24 mouse cellular contexts compared by ENCODE assay signal in genomic region chr6:52917471-52917870, GRCm38 (mm10).
DNase-seq lines count a peak whose midpoint lies in the region; ATAC-seq lines count a peak whose summit lies in the region.
"Had no signal": no experiment of that assay in that cellular context is flagged by ENCODE, and none has a peak within 500 bp of the region (broad histone marks: within the 10 kb centered on the region; RNA-seq: fewer than 3 reads in every experiment).

No protein-coding gene starts in this region.

- ATAC-seq in kidney, embryonic 16.5 days (ENCODE audit: low FRiP score, low TSS enrichment), result no peak
- ATAC-seq: activated CD4-positive, CD25-positive, alpha-beta regulatory T cell, adult 4 months; forebrain, embryonic 15.5 days had no signal

- H3K27me3 ChIP-seq in kidney, embryonic 16.5 days (ENCODE audit: insufficient read depth, low read length), result no peaks in the 10 kb centered on the region
- H3K27me3 ChIP-seq: hindbrain, embryonic 12.5 days; hindbrain, embryonic 15.5 days had no signal

- WGBS in kidney, embryonic 16.5 days, result 72% methylated on average over 4 of the region's 4 CpGs

- peak; percentile 27 for DNase-seq in kidney, adult 18-20 months
- DNase-seq in kidney, adult 9 months, result peak; percentile 58
- no peak for DNase-seq in kidney, postnatal 4 days
- DNase-seq in kidney, postnatal 25 days, result peak; percentile 24 to 40
- DNase-seq in right cerebral cortex, postnatal 36 days (ENCODE audit: low spot score in 2 of 2), result no peak
- DNase-seq: adrenal gland, adult 8-10 months; adrenal gland, postnatal 25 days; cerebellum, adult 11-12 months; cerebellum, adult 8-10 months; cerebellum, postnatal 10 days; cerebellum, postnatal 36 days; embryo, embryonic 11 days; gastrocnemius, postnatal 25 days; heart, adult 2 months had no signal

- H3K9me3 ChIP-seq in kidney, embryonic 16.5 days (ENCODE audit: low read length), result no peaks in the 10 kb centered on the region
- H3K9me3 ChIP-seq: embryonic facial prominence, embryonic 10.5 days; embryonic facial prominence, embryonic 13.5 days; forebrain, embryonic 12.5 days; forebrain, embryonic 15.5 days; heart, embryonic 10.5 days; hindbrain, embryonic 12.5 days; hindbrain, embryonic 15.5 days had no signal

- H3K9ac ChIP-seq in kidney, embryonic 16.5 days (replicated peaks; ENCODE audit: low read length), result no peak overlapping the region
- H3K9ac ChIP-seq: embryonic facial prominence, embryonic 13.5 days; forebrain, embryonic 12.5 days; forebrain, embryonic 15.5 days; hindbrain, embryonic 12.5 days; hindbrain, embryonic 15.5 days had no signal

- no peak overlapping the region for H3K4me3 ChIP-seq in kidney, embryonic 16.5 days (ENCODE audit: low read length)
- H3K4me3 ChIP-seq: embryonic facial prominence, embryonic 10.5 days; embryonic facial prominence, embryonic 13.5 days; erythroblast, embryonic 14.5 days; forebrain, embryonic 12.5 days; forebrain, embryonic 15.5 days; heart, adult 2 months; heart, embryonic 10.5 days; hindbrain, embryonic 12.5 days; hindbrain, embryonic 15.5 days had no signal

- H3K4me2 ChIP-seq in kidney, embryonic 16.5 days (replicated peaks; ENCODE audit: low read depth, low read length), result no peak overlapping the region
- H3K4me2 ChIP-seq: embryonic facial prominence, embryonic 13.5 days; forebrain, embryonic 12.5 days; forebrain, embryonic 15.5 days; hindbrain, embryonic 12.5 days; hindbrain, embryonic 15.5 days had no signal

- no peaks in the 10 kb centered on the region for H3K4me1 ChIP-seq in kidney, embryonic 16.5 days (ENCODE audit: insufficient read depth, low read length)
- H3K4me1 ChIP-seq: forebrain, embryonic 15.5 days; hindbrain, embryonic 15.5 days had no signal

- H3K27ac ChIP-seq in kidney, embryonic 16.5 days (ENCODE audit: low read length), result no peak overlapping the region
- H3K27ac ChIP-seq: embryonic facial prominence, embryonic 10.5 days; embryonic facial prominence, embryonic 13.5 days; forebrain, embryonic 12.5 days; forebrain, embryonic 15.5 days; heart, adult 2 months; heart, embryonic 10.5 days; hindbrain, embryonic 12.5 days; hindbrain, embryonic 15.5 days had no signal

- H3K36me3 ChIP-seq in kidney, embryonic 16.5 days (ENCODE audit: insufficient read depth, low read length), result no peaks in the 10 kb centered on the region
- H3K36me3 ChIP-seq: embryonic facial prominence, embryonic 10.5 days; embryonic facial prominence, embryonic 13.5 days; forebrain, embryonic 12.5 days; forebrain, embryonic 15.5 days; heart, embryonic 10.5 days; hindbrain, embryonic 12.5 days; hindbrain, embryonic 15.5 days had no signal

Comparison
In these comparisons a context has a peak if more than half of its experiments do, and no peak if none do; other contexts are left out.
1. DNase-seq: peak in kidney, adult 18-20 months (single experiment), kidney, adult 9 months (single experiment) and kidney, postnatal 25 days (2 of 2); none in kidney, postnatal 4 days (0 of 2) and right cerebral cortex, postnatal 36 days (0 of 2).